Mouse (Mus musculus) forebrain, embryonic 16.5 days (tissue): Measurements from ENCODE around the gene Sertad1. TPM values are rescaled to one million over a fixed set of nuclear protein-coding genes. Genes with fewer than 3 reads are reported as not detected.
A peak's percentile ranks its signal among the peaks of the same experiment; 100 is the strongest.

Experiments
- ATAC-seq: fragments of 200-750 bp; cut with Nextera tagmentation; 2 replicates; pipeline ENCODE4 v1.8.0; 2017; ENCODE audit warnings: mild to moderate bottlenecking, moderate library complexity
- H3K27ac ChIP-seq: fragments of 300-500 bp; sonication (generic); 2 replicates; pipeline ENCODE4 v1.5.1; 2014; ENCODE audit warnings: low read length, control low read depth
- H3K27me3 ChIP-seq: fragments of 300-500 bp; sonication (generic); replicated peaks from 2 replicates; pipeline ENCODE4 v1.6.1; 2014; ENCODE audit warnings: low read length; ENCODE audit not compliant: control insufficient read depth, insufficient read depth
- H3K36me3 ChIP-seq: fragments of 300-500 bp; sonication (generic); 2 replicates; pipeline ENCODE4 v1.6.1; 2014; ENCODE audit not compliant: control insufficient read depth, insufficient read depth
- H3K4me1 ChIP-seq: fragments of 300-500 bp; sonication (generic); replicated peaks from 2 replicates; pipeline ENCODE4 v1.6.1; 2014; ENCODE audit warnings: low read length; ENCODE audit not compliant: control insufficient read depth, insufficient read depth
- H3K4me2 ChIP-seq: fragments of 300-500 bp; sonication (generic); 2 replicates; pipeline ENCODE4 v1.6.1; 2014; ENCODE audit warnings: mild to moderate bottlenecking, low read length, control low read depth
- H3K4me3 ChIP-seq: fragments of 300-500 bp; sonication (generic); replicated peaks from 2 replicates; pipeline ENCODE4 v1.5.1; 2014; ENCODE audit warnings: mild to moderate bottlenecking, low read length, control low read depth
- H3K9ac ChIP-seq: fragments of 300-500 bp; sonication (generic); replicated peaks from 2 replicates; pipeline ENCODE4 v1.6.1; 2014; ENCODE audit warnings: low read depth, low read length, control low read depth
- H3K9me3 ChIP-seq: fragments of 300-500 bp; sonication (generic); 2 replicates; pipeline ENCODE4 v1.6.1; 2016; ENCODE audit warnings: low read length; ENCODE audit not compliant: control insufficient read depth
- WGBS: fragments of 180-500 bp; shearing (Covaris S2); extraction: QIAGEN DNeasy Blood & Tissue Kit; methylation state at CpG from one replicate; pipeline ENCODE4 v1.1.7; 2014; 5-methylcytosine and 5-hydroxymethylcytosine counted together
- polyA plus RNA-seq: library from polyadenylated mRNA; unstranded; fragments of >200 nt; fragmentation: Nextera tagmentation; extraction: Ambion mirVana; gene quantifications from 2 replicates; pipeline ENCODE4 v1.2.1, GENCODE M21; 2015

Sertad1 gene
- polyA plus RNA-seq, result 6.5 and 7.0 TPM in 2 replicates

DNA sequence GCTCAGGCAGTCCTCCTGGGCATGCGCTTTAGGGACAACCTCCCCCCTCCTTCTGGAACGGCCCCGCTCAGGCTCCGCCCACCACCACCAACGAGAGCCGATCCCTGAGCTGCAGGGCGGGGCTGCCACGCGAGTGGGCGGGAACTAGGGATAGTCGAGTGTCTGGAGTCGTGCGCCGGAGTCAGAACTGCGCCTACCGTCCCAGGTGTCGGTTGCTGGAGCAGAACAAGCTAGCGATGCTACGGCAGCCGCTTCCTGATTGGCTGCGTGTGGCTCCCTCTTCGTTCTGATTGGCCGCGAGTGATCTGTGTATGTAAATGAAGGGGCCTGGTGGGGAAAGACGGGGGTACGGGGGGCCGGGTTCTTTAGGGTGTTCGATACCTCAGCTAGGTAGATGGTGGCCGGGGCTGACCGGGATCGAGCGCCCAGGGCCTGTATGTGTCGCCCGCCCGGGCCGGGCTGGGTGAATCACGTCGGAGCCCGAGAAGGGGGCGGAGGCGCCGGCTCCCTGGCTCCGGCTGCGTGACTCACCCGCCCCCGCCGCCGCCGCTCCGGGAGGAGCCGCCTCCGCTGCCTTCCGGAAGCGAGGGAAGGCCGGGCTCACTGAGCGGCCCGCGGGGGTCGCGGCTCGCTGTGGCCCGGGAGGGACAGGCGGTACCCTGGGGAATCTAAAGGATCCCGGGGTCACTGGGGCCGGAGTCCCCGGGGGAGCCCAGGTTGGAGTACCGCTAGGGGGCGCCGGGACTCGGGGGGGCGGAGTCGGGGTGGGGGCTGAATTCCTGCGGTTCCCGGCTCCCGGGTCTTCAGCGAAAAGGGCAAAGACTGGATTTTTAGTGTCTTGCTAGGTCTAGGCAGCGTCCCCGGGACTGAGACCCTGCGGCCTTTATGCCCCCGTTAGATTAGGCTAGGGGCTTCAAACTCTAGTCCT is at the start of gene Sertad1:
Sertad1 (plus strand) TSS at position 141 of the 928 bp plus-strand sequence.
- Histone ChIP-seq H3K27ac (peak within 1 kb of the TSS; percentile 86), H3K9me3 (no peaks in the 10 kb centered on the region), H3K9ac (peak within 1 kb of the TSS; percentile 78), H3K4me1 (peaks cover 12% of the 10 kb centered on the region), H3K4me3 (peak within 1 kb of the TSS; percentile 68), H3K27me3 (no peaks in the 10 kb centered on the region), H3K4me2 (peak within 1 kb of the TSS; percentile 63), H3K36me3 (no peaks in the 10 kb centered on the region)
- under 1% methylated on average over 68 of the region's 80 CpGs for WGBS
- peak; percentile 98 for ATAC-seq

DNA sequence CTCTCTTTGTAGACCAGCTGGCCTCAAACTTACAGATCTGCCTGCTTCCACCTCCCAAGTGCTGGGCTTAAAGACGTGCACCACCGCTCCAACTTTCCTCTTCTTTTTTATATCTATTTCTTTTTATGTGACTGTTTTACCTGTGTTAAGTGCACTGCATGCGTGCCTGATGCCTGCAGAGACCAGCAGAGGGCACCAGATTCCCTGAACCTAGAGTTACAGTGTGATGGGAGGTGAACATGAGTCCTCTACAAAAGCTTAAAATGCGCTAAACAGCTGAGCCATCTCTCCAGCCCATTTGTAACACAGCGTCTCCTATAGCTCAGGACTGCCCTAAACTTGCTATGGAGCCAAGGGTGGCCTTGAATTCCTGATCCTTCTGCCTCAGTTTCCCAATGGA is 49.2 kb upstream of the Sertad1 start:
- no peak overlapping the region for H3K4me3 ChIP-seq
- H3K4me1 ChIP-seq, result no peaks in the 10 kb centered on the region
- H3K36me3 ChIP-seq, result peaks cover 5% of the 10 kb centered on the region; the same call in 1 of the 2 replicates
- H3K27ac ChIP-seq, result no peak overlapping the region
- peaks cover 3% of the 10 kb centered on the region for H3K9me3 ChIP-seq
- peaks cover 14% of the 10 kb centered on the region for H3K27me3 ChIP-seq
- 57% methylated on average over 5 of the region's 5 CpGs for WGBS
- no peak for ATAC-seq
- no peak overlapping the region for H3K9ac ChIP-seq
- no peak overlapping the region for H3K4me2 ChIP-seq

DNA sequence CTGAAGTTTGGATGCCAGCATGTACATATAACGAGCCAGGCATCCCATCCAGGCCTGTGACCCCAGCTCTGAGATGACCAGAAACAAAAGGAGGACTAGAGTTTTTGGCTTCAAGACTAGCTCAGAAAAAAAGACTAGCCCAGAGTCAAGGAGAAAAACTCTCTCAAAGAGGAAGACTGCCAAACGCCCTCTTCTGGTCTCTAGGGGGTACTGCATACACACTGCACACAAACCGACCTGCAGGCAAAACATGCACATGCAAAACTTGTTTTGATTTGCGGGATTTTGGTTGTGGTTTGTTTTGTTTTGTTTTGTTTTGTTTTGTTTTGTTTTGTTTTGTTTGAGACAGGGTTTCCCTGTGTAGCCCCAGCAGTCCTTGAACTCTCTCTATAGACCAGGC is 46.7 kb upstream of the Sertad1 start:
- H3K36me3 ChIP-seq, result peaks cover 5% of the 10 kb centered on the region; the same call in 1 of the 2 replicates
- 80% methylated on average over 4 of the region's 4 CpGs for WGBS
- no peak overlapping the region for H3K27ac ChIP-seq
- no peaks in the 10 kb centered on the region for H3K4me1 ChIP-seq
- H3K4me2 ChIP-seq, result no peak overlapping the region
- H3K27me3 ChIP-seq, result 0 out of 2 replicates have a peak, but pooled peaks cover 6% of the 10 kb centered on the region
- H3K9ac ChIP-seq, result no peak overlapping the region
- no peak overlapping the region for H3K4me3 ChIP-seq
- H3K9me3 ChIP-seq, result peaks cover 3% of the 10 kb centered on the region
- ATAC-seq, result no peak

DNA sequence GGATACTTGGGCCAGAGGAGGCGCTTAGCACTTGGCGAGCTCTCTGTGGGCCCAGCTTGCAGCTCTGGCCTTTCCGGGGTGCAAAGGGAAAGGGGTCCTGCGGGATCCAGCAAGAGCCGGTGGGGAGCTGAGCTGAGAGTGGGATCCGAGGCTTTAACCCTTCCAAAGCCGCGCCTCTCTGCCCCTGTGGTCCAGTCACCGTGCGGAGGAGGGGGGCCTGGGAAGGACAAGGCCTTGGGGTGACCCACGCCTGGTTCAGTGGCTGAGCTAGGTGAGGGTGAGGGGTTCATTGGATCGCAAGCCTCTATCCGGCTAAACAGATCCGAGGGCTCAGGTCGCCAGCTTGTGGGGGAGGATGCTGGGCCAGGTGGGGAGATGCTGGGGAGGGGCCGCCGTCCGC is 40.7 kb upstream of the Sertad1 start:
- H3K27me3 ChIP-seq, result no peaks in the 10 kb centered on the region
- no peaks in the 10 kb centered on the region for H3K36me3 ChIP-seq
- H3K9me3 ChIP-seq, result no peaks in the 10 kb centered on the region
- WGBS, result 3% methylated on average over 14 of the region's 18 CpGs
- H3K4me2 ChIP-seq, result peak overlapping the region; percentile 93
- peaks cover 17% of the 10 kb centered on the region for H3K4me1 ChIP-seq
- no peak overlapping the region; the same call in 1 of the 2 replicates for H3K27ac ChIP-seq
- ATAC-seq, result no peak
- peak overlapping the region; percentile 59 for H3K4me3 ChIP-seq
- H3K9ac ChIP-seq, result peak overlapping the region; percentile 60

DNA sequence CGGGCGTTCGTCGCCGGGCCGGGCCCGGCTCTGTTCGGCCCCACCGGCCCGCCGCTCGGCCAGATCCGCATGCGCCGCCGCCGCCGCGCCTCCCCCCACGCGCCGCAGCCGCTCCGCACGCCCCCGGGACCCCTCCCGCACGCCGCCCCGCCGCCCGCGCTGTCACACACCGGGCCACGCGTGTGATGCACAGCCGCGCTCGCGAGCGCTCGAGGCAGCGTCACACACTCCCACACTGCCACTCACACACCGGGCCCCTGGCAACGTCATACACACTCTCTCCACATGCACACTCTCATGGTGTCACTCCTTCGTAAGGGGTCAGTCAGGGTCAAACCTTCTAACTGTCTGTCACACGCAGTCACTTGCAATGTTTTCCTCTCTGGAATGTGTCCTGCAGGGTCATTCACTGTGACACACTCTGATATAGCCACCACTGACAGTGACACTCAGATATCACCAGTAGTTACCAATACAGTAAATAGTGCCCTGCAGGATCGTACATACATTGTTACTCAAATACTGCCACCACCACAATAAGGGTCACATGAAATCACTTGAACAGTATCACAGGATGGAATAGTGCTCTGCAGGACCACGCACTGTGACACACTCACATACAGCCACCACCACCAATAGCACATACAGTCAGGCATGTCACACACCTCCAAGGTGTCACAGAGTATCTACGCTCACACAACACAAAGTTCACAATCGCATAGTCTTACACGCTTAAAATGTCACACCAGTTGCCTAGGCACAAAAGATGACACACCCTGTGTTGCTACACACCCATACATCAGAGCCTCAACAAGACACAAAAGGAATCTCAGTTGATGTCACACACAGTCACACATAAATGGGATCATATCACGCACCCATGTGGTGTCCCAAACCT is 39.9 kb upstream of the Sertad1 start:
- Histone ChIP-seq H3K36me3 (no peaks in the 10 kb centered on the region), H3K9ac (peak overlapping the region; percentile 64), H3K27me3 (no peaks in the 10 kb centered on the region), H3K4me2 (peak overlapping the region; percentile 93), H3K27ac (peak overlapping the region; percentile 26), H3K4me3 (peak overlapping the region; percentile 59), H3K4me1 (peaks cover 17% of the 10 kb centered on the region), H3K9me3 (no peaks in the 10 kb centered on the region)
- ATAC-seq, result peak; percentile 52
- 12% methylated on average over 23 of the region's 53 CpGs for WGBS

DNA sequence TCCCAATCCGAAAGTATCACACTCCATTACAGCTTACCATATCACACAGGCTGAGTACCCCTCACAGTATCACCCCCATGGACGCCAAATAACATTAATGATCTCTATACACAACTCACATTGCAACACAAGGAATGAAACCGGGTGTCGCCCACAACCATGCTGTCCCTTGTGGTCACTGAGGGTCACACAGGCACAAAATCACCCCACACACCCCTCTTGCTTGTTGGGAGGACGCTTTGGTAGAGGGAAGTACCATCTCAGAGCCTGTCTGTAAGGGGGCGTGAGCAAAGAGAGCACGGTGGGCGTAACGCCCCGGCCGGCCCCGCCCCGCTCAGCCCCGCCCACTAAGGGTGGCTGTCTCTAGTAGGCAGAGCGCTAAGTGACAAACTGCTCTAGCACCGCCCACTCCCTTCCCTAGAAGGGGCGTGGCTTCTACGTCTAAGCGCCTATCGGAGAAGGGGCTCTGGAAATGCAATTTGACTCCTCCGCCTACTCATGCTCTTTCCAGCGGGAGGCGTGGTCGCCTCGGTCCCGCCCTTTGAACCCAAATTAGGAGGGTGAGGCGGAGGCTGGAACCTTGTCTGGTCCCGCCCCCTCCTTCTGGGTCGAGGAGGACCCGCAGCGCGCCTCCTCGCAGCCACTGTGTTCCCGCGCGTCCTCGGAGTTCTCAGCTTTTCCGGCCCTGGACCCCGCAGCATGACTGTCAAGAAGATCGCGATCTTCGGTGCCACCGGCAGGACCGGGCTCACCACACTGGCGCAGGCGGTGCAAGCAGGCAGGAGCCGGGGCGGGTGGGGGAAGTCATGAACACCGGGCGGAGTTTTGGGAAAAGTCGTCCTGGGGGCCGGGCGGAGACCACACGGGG is 39.1 kb upstream of the Sertad1 start, which contains the start of the genes Sptbn4 and Blvrb:
Sptbn4 (minus strand) TSS at position 268 of the 868 bp plus-strand sequence.
Blvrb (plus strand) TSS at position 560 of the 868 bp plus-strand sequence.
- H3K27ac ChIP-seq, result peak within 1 kb of the TSS; percentile 26

DNA sequence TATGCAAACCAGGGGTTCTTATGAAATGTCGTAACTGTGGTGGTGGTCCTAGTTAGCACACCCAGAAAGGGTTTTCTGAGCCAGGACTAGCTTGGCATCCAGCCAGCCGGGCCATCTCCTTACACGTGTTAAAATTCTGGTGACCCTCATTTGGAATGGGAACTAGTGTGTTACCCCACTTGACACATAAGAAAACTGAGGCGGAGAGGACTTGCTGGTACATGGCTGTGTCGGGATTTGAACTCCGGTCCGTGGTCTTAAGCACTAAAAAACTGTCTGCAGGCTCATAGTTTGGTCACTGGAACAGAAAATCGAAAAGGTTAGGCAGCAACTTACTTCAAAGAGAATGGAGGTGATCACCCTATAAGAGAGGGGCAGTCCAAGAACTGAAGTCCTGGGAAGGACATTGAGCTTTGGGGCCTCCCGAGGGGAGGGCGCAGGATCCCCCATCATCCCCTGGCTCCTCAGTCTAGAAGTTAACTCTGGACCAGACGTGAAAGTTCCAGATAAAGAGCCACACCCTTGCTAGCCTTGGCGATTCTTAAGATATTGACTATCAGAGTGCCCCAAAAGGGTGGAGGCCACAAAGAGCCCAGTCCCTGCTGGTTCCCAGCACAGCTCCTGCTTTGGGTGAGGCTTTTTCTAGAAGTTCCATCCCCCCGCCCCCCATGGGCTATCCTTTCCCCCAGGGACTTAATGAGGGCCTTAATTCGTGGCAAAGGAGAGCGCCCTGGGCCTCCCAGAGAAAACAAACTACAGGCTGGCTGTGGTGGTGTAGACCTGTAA is 38.1 kb upstream of the Sertad1 start:
- peak overlapping the region; percentile 59 for H3K4me3 ChIP-seq
- WGBS, result 60% methylated on average over 15 of the region's 15 CpGs
- no peak for ATAC-seq
- H3K9ac ChIP-seq, result peak overlapping the region; percentile 64
- H3K4me1 ChIP-seq, result peaks cover 17% of the 10 kb centered on the region
- peak overlapping the region; percentile 93 for H3K4me2 ChIP-seq
- no peaks in the 10 kb centered on the region for H3K27me3 ChIP-seq
- H3K36me3 ChIP-seq, result no peaks in the 10 kb centered on the region
- H3K27ac ChIP-seq, result no peak overlapping the region
- no peaks in the 10 kb centered on the region for H3K9me3 ChIP-seq

More for the DNA sequence above, 39.1 kb upstream of the Sertad1 start, which contains the start of the genes Sptbn4 and Blvrb:
- Histone ChIP-seq H3K4me1 (peaks cover 17% of the 10 kb centered on the region), H3K4me2 (peak within 1 kb of the TSS; percentile 93), H3K4me3 (peak within 1 kb of the TSS; percentile 59), H3K9me3 (no peaks in the 10 kb centered on the region), H3K27me3 (no peaks in the 10 kb centered on the region), H3K9ac (peak within 1 kb of the TSS; percentile 64), H3K36me3 (no peaks in the 10 kb centered on the region)
- peak; percentile 93 for ATAC-seq
- WGBS, result under 1% methylated on average over 54 of the region's 54 CpGs
